Mouse (Mus musculus) liver, postnatal 0 days (tissue): ENCODE results near the gene Npdc1. TPM values are rescaled to one million over a fixed set of nuclear protein-coding genes. Genes with fewer than 3 reads are reported as not detected.

Experiments used
- ATAC-seq: fragments of 200-750 bp; cut with Nextera tagmentation; 2 replicates; pipeline ENCODE4 v1.8.0; 2017; ENCODE audit warnings: mild to moderate bottlenecking, moderate library complexity
- DNase-seq: peaks from one replicate; pipeline ENCODE4 v3.0.0-alpha.2; 2016
- H3K27ac ChIP-seq: fragments of 300-500 bp; sonication (generic); 2 replicates; pipeline ENCODE4 v1.5.1; 2014; ENCODE audit warnings: antibody characterized with exemption, moderate library complexity, mild to moderate bottlenecking, low read depth
- H3K27me3 ChIP-seq: fragments of 300-500 bp; sonication (generic); 2 replicates; pipeline ENCODE4 v1.6.1; 2014; ENCODE audit warnings: low read length, control low read depth, mixed read lengths; ENCODE audit not compliant: insufficient read depth
- H3K36me3 ChIP-seq: fragments of 300-500 bp; sonication (generic); replicated peaks from 2 replicates; pipeline ENCODE4 v1.6.1; 2014; ENCODE audit warnings: mild to moderate bottlenecking, control low read depth, low read length, moderate library complexity, mixed read lengths; ENCODE audit not compliant: insufficient read depth
- H3K4me1 ChIP-seq: fragments of 300-500 bp; sonication (generic); 2 replicates; pipeline ENCODE4 v1.6.1; 2014; ENCODE audit warnings: antibody characterized with exemption, mild to moderate bottlenecking, control low read depth; ENCODE audit not compliant: insufficient read depth
- H3K4me2 ChIP-seq: fragments of 300-500 bp; sonication (generic); 2 replicates; pipeline ENCODE4 v1.6.1; 2014; ENCODE audit warnings: low read depth, mild to moderate bottlenecking, low read length, moderate library complexity, mixed read lengths
- H3K4me3 ChIP-seq: fragments of 300-500 bp; sonication (generic); 2 replicates; pipeline ENCODE4 v1.5.1; 2014; ENCODE audit warnings: low read depth, low read length
- H3K9ac ChIP-seq: fragments of 300-500 bp; sonication (generic); replicated peaks from 2 replicates; pipeline ENCODE4 v1.6.1; 2014; ENCODE audit warnings: mild to moderate bottlenecking, moderate library complexity
- H3K9me3 ChIP-seq: fragments of 300-500 bp; sonication (generic); 2 replicates; pipeline ENCODE4 v1.6.1; 2016; ENCODE audit warnings: mild to moderate bottlenecking, control low read depth, low read length, mixed read lengths
- CTCF ChIP-seq: sonication (generic); IDR thresholded peaks from 2 replicates; pipeline ENCODE4 v1.5.1; 2016; ENCODE audit warnings: antibody characterized with exemption, low read depth
- EP300 ChIP-seq: IDR thresholded peaks from 2 replicates; pipeline ENCODE4 v1.6.1; 2016; ENCODE audit warnings: antibody characterized with exemption, low read depth, mild to moderate bottlenecking
- WGBS: fragments of 180-500 bp; shearing (Covaris S2); extraction: QIAGEN DNeasy Blood & Tissue Kit; methylation state at CpG from one replicate; pipeline ENCODE4 v1.1.7; 2014; ENCODE audit not compliant: insufficient replicate concordance; 5-methylcytosine and 5-hydroxymethylcytosine counted together
- polyA plus RNA-seq: library from polyadenylated mRNA; unstranded; fragments of >200 nt; fragmentation: Nextera tagmentation; extraction: Ambion mirVana; gene quantifications from 2 replicates; pipeline ENCODE4 v1.2.1, GENCODE M21; 2015

Npdc1 gene
- polyA plus RNA-seq, 1 experiment from 2014 or later, result 5.2 TPM

GRCm38 (mm10) chr2:25391266-25391665 lies 7.9 kb upstream of the Npdc1 start:
- H3K4me3 ChIP-seq, result no peak overlapping the region
- no peak overlapping the region for H3K4me2 ChIP-seq
- H3K36me3 ChIP-seq, result no peaks in the 10 kb centered on the region
- DNase-seq, result no peak
- H3K9me3 ChIP-seq, result no peaks in the 10 kb centered on the region
- WGBS, result 61% methylated on average over 5 of the region's 5 CpGs
- no peak for ATAC-seq
- H3K4me1 ChIP-seq, result peaks cover 11% of the 10 kb centered on the region
- TF ChIP-seq EP300, result no peak
- TF ChIP-seq CTCF, result no peak
- H3K27me3 ChIP-seq, result peaks cover 20% of the 10 kb centered on the region
- no peak overlapping the region for H3K9ac ChIP-seq
- no peak overlapping the region for H3K27ac ChIP-seq

- Histone ChIP-seq H3K27ac (no peak overlapping the region), H3K27me3 (peaks cover 46% of the 10 kb centered on the region), H3K4me1 (peaks cover 16% of the 10 kb centered on the region), H3K4me2 (no peak overlapping the region), H3K4me3 (no peak overlapping the region), H3K9ac (no peak overlapping the region), H3K9me3 (no peaks in the 10 kb centered on the region), H3K36me3 (no peaks in the 10 kb centered on the region)
- no peak for TF ChIP-seq CTCF
- no peak for TF ChIP-seq EP300
- no peak for ATAC-seq
- WGBS, result 41% methylated on average over 3 of the region's 3 CpGs
- no peak for DNase-seq
These were observed 4.6 kb upstream of the Npdc1 start for GRCm38 (mm10) chr2:25394281-25395221.

GRCm38 (mm10) chr2:25395721-25396596 lies 3.2 kb upstream of the Npdc1 start, which contains the start of gene Entpd2:
Entpd2 (plus strand) TSS chr2:25395874.
- Histone ChIP-seq H3K9ac (peak within 1 kb of the TSS; percentile 54), H3K9me3 (no peaks in the 10 kb centered on the region), H3K27ac (no peak within 1 kb of the TSS; the same call in 1 of the 2 replicates), H3K27me3 (peaks cover 57% of the 10 kb centered on the region), H3K4me3 (peak within 1 kb of the TSS; percentile 47), H3K4me1 (peaks cover 16% of the 10 kb centered on the region), H3K36me3 (no peaks in the 10 kb centered on the region), H3K4me2 (peak within 1 kb of the TSS; percentile 84)
- ATAC-seq, result peak; percentile 85
- TF ChIP-seq CTCF (peak; percentile 20; the same call in 1 of the 2 replicates), EP300 (no peak)
- DNase-seq, result peak; percentile 56
- 3% methylated on average over 57 of the region's 57 CpGs for WGBS

GRCm38 (mm10) chr2:25396597-25396983 lies 2.6 kb upstream of the Npdc1 start:
- peak overlapping the region; percentile 84 for H3K4me2 ChIP-seq
- H3K36me3 ChIP-seq, result no peaks in the 10 kb centered on the region
- DNase-seq (no peak), ATAC-seq (no peak)
- H3K4me1 ChIP-seq, result peaks cover 16% of the 10 kb centered on the region
- TF ChIP-seq EP300, result no peak
- TF ChIP-seq CTCF, result no peak
- peak overlapping the region; percentile 47; the same call in 1 of the 2 replicates for H3K4me3 ChIP-seq
- H3K9me3 ChIP-seq, result no peaks in the 10 kb centered on the region
- 0 out of 2 replicates have a peak overlapping the region, but pooled peaks have one; percentile 54 for H3K9ac ChIP-seq
- H3K27me3 ChIP-seq, result peaks cover 61% of the 10 kb centered on the region
- H3K27ac ChIP-seq, result no peak overlapping the region
- 29% methylated on average over 3 of the region's 3 CpGs for WGBS

GRCm38 (mm10) chr2:25397010-25397409 lies 2.1 kb upstream of the Npdc1 start:
- H3K4me1 ChIP-seq, result peaks cover 16% of the 10 kb centered on the region
- 45% methylated on average over 1 of the region's 1 CpGs for WGBS
- no peaks in the 10 kb centered on the region for H3K9me3 ChIP-seq
- ATAC-seq (no peak), DNase-seq (no peak)
- no peak overlapping the region for H3K27ac ChIP-seq
- H3K36me3 ChIP-seq, result no peaks in the 10 kb centered on the region
- TF ChIP-seq CTCF (no peak), EP300 (no peak)
- no peak overlapping the region for H3K4me3 ChIP-seq
- no peak overlapping the region for H3K4me2 ChIP-seq
- no peak overlapping the region for H3K9ac ChIP-seq
- peaks cover 65% of the 10 kb centered on the region for H3K27me3 ChIP-seq

GRCm38 (mm10) chr2:25398065-25398464 lies 1.1 kb upstream of the Npdc1 start:
- TF ChIP-seq EP300 (no peak), CTCF (no peak)
- ATAC-seq (no peak), DNase-seq (no peak)
- H3K36me3 ChIP-seq, result no peaks in the 10 kb centered on the region
- no peak overlapping the region for H3K27ac ChIP-seq
- H3K4me1 ChIP-seq, result peaks cover 20% of the 10 kb centered on the region
- H3K9ac ChIP-seq, result no peak overlapping the region
- no peak overlapping the region for H3K4me3 ChIP-seq
- H3K27me3 ChIP-seq, result peaks cover 75% of the 10 kb centered on the region
- no peak overlapping the region for H3K4me2 ChIP-seq
- WGBS, result 85% methylated on average over 7 of the region's 7 CpGs
- no peaks in the 10 kb centered on the region for H3K9me3 ChIP-seq
